In genomic region chr3:57532991-57533725, GRCm38 (mm10) we compare ENCODE assay signal across 13 mouse cellular contexts. TPM values are rescaled to one million over a fixed set of nuclear protein-coding genes. Genes with fewer than 3 reads are reported as not detected.
A peak's percentile ranks its signal among the peaks of the same experiment; 100 is the strongest.
DNase-seq lines count a peak whose midpoint lies in the region.
"Had no signal": no experiment of that assay in that cellular context is flagged by ENCODE, and none has a peak within 500 bp of the region (broad histone marks: within the 10 kb centered on the region; RNA-seq: fewer than 3 reads in every experiment).

No protein-coding gene starts in this region.

- DNase-seq in heart, adult 18-20 months: peak; percentile 74 to 80
- no peak for DNase-seq in heart, postnatal 25 days (ENCODE audit: low spot score)
- peak; percentile 10 for DNase-seq in testis, postnatal 14 days (ENCODE audit: low spot score)
- DNase-seq in testis, postnatal 10 days (ENCODE audit: low spot score): no peak
- DNase-seq in heart, postnatal 36 days: peak; percentile 43 to 50
- DNase-seq in natural killer cell, adult 2 months (ENCODE audit: low spot score in 2 of 2): no peak
- DNase-seq in gastrocnemius, adult 18-20 months (ENCODE audit: low spot score): no peak
- DNase-seq in frontal cortex, postnatal 36 days (ENCODE audit: low spot score in 2 of 2): no peak
- DNase-seq: B cell, adult 2 months; cerebellum, adult 11-12 months; cerebellum, postnatal 36 days; kidney, adult 8-10 months; kidney, postnatal 4 days had no signal

- intact Hi-C loops in heart, postnatal 25 days (cut with DNase I): loop anchor here (5.0 kb wide), 1 partner anchor 39 kb away; no protein-coding TSS in a partner anchor
- intact Hi-C loops in heart, postnatal 36 days (cut with DNase I): no loop called here

RNA-seq across cellular contexts. Expression of gene Wwtr1, which starts 42.6 kb away (rescaled TPM):
- total RNA-seq in heart, adult 18-20 months (2021): 10 to 100 TPM; 39.4 to 47.3 TPM
- total RNA-seq in heart, postnatal 25 days (2021): 10 to 100 TPM; 57.9 to 61.6 TPM
- total RNA-seq in heart, postnatal 36 days (2021): 10 to 100 TPM; 56.3 to 58.3 TPM
- total RNA-seq in gastrocnemius, adult 18-20 months (2021): 10 to 100 TPM; 21.9 to 30.1 TPM

Comparison
In these comparisons a context has a peak if more than half of its experiments do, and no peak if none do; other contexts are left out.
1. DNase-seq: peak in heart, adult 18-20 months (2 of 2), testis, postnatal 14 days (single experiment) and heart, postnatal 36 days (2 of 2); none in heart, postnatal 25 days (single experiment), testis, postnatal 10 days (single experiment), natural killer cell, adult 2 months (0 of 2), gastrocnemius, adult 18-20 months (single experiment) and frontal cortex, postnatal 36 days (0 of 2).